Mouse (Mus musculus) midbrain, embryonic 11.5 days (tissue): ENCODE results near the gene 1700018B08Rik. TPM values are rescaled to one million over a fixed set of nuclear protein-coding genes. Genes with fewer than 3 reads are reported as not detected.

ENCODE experiments used
- ATAC-seq: fragments of 200-750 bp; cut with Nextera tagmentation; 2 replicates; pipeline ENCODE4 v1.8.0; 2017; ENCODE audit warnings: moderate TSS enrichment, moderate library complexity; ENCODE audit not compliant: low FRiP score
- DNase-seq: peaks from one replicate; pipeline ENCODE4 v3.0.0; 2015; ENCODE audit warnings: low spot score; ENCODE audit errors: missing footprints
- H3K27ac ChIP-seq: fragments of 300-500 bp; sonication (generic); 2 replicates; pipeline ENCODE4 v1.5.1; 2014; ENCODE audit warnings: low read depth, low read length
- H3K27me3 ChIP-seq: fragments of 300-500 bp; sonication (generic); 2 replicates; pipeline ENCODE4 v1.6.1; 2014; ENCODE audit warnings: mild to moderate bottlenecking, low read length, moderate library complexity, mixed read lengths; ENCODE audit not compliant: control insufficient read depth, insufficient read depth
- H3K36me3 ChIP-seq: fragments of 300-500 bp; sonication (generic); 2 replicates; pipeline ENCODE4 v1.6.1; 2014; ENCODE audit warnings: mild to moderate bottlenecking, low read length, moderate library complexity, mixed read lengths; ENCODE audit not compliant: control insufficient read depth, insufficient read depth
- H3K4me1 ChIP-seq: fragments of 300-500 bp; sonication (generic); 2 replicates; pipeline ENCODE4 v1.6.1; 2014; ENCODE audit warnings: low read length; ENCODE audit not compliant: control insufficient read depth, insufficient read depth
- H3K4me2 ChIP-seq: fragments of 300-500 bp; sonication (generic); 2 replicates; pipeline ENCODE4 v1.6.1; 2014; ENCODE audit warnings: mild to moderate bottlenecking, moderate library complexity
- H3K4me3 ChIP-seq: fragments of 300-500 bp; sonication (generic); 2 replicates; pipeline ENCODE4 v1.5.1; 2014; ENCODE audit warnings: low read depth, low read length
- H3K9ac ChIP-seq: fragments of 300-500 bp; sonication (generic); 2 replicates; pipeline ENCODE4 v1.6.1; 2014; ENCODE audit warnings: low read length
- H3K9me3 ChIP-seq: fragments of 300-500 bp; sonication (generic); 2 replicates; pipeline ENCODE4 v1.6.1; 2016; ENCODE audit warnings: low read length; ENCODE audit not compliant: control insufficient read depth
- WGBS: fragments of 180-500 bp; shearing (Covaris S2); extraction: QIAGEN DNeasy Blood & Tissue Kit; methylation state at CpG from one replicate; pipeline ENCODE4 v1.1.7; 2014; 5-methylcytosine and 5-hydroxymethylcytosine counted together
- polyA plus RNA-seq: library from polyadenylated mRNA; unstranded; fragments of >200 nt; fragmentation: Nextera tagmentation; extraction: Ambion mirVana; gene quantifications from 2 replicates; pipeline ENCODE4 v1.2.1, GENCODE M21; 2014

The 1700018B08Rik gene
- not detected in 2 replicates for polyA plus RNA-seq

GRCm38 (mm10) chr8:121544276-121544785 lies at the start of gene 1700018B08Rik:
1700018B08Rik (minus strand) TSS chr8:121544320.
- Histone ChIP-seq H3K9ac (no peak within 1 kb of the TSS; the same call in 1 of the 2 replicates), H3K4me3 (no peak within 1 kb of the TSS)
- WGBS: 90% methylated on average over 12 of the region's 12 CpGs

GRCm38 (mm10) chr8:121593293-121593692 lies 49.2 kb upstream of the 1700018B08Rik start:
- Histone ChIP-seq H3K4me2 (no peak overlapping the region), H3K27ac (no peak overlapping the region), H3K9ac (no peak overlapping the region), H3K27me3 (no peaks in the 10 kb centered on the region), H3K4me1 (peaks cover 12% of the 10 kb centered on the region), H3K36me3 (peaks cover 17% of the 10 kb centered on the region), H3K9me3 (no peaks in the 10 kb centered on the region), H3K4me3 (no peak overlapping the region)
- no peak for DNase-seq
- ATAC-seq: no peak
- WGBS: 85% methylated on average over 5 of the region's 5 CpGs

More at GRCm38 (mm10) chr8:121544276-121544785, at the start of gene 1700018B08Rik:
- Histone ChIP-seq H3K36me3 (no peaks in the 10 kb centered on the region), H3K27ac (no peak within 1 kb of the TSS), H3K9me3 (no peaks in the 10 kb centered on the region; the same call in 1 of the 2 replicates), H3K4me1 (no peaks in the 10 kb centered on the region), H3K27me3 (no peaks in the 10 kb centered on the region; the same call in 1 of the 2 replicates), H3K4me2 (no peak within 1 kb of the TSS)
- peak; percentile 79 for DNase-seq
- no peak for ATAC-seq

DNA sequence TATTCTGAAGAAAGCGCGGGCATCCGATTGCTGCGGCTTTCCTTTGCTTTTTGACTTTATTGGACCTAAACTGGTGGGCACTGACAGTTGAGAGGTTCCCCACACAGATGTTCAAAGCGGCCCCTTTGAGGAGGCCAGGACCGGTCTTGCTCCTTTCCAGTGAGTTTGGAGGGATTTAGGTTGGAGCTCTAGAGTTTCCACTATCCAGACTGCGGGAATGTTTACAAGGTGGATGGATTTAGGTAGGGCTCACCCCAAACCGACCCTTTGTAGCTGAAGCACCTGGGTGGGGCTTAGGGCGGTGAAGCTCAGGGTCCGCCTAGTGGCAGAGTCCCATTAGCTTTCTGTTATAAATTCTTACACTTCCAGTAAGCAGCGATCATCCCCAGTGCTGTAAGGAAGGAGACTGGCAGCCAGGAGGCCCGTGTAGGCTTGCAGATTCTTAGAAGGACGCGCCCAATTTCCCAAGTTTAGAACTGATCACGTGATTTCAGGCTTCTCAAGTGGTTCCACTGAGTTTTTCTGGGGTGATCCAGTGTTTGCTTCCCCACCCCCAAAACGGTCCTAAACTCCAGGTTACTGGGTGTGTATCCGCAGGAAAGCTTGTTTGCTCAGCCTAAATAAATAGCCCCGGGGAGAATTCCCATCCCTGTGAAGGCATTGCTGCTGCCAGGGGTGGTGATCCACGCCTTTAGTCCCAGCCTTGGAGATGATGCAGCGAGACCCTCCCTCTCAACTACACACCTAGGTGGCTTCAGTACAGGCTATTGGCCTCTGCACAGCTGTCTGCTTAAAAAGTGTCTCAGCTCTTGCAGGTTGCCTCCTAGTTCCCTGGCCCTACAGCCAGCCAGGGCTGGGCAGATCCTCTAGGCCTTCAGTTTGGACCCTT lies 47.3 kb upstream of the 1700018B08Rik start:
- Histone ChIP-seq H3K9ac (peak overlapping the region; percentile 83), H3K9me3 (no peaks in the 10 kb centered on the region), H3K4me1 (peaks cover 12% of the 10 kb centered on the region), H3K36me3 (peaks cover 8% of the 10 kb centered on the region; the same call in 1 of the 2 replicates), H3K27me3 (no peaks in the 10 kb centered on the region), H3K4me3 (peak overlapping the region; percentile 95), H3K4me2 (peak overlapping the region; percentile 57), H3K27ac (no peak overlapping the region)
- WGBS: 18% methylated on average over 20 of the region's 20 CpGs
- peak; percentile 92 for DNase-seq
- peak; percentile 10; the same call in 1 of the 2 replicates for ATAC-seq

DNA sequence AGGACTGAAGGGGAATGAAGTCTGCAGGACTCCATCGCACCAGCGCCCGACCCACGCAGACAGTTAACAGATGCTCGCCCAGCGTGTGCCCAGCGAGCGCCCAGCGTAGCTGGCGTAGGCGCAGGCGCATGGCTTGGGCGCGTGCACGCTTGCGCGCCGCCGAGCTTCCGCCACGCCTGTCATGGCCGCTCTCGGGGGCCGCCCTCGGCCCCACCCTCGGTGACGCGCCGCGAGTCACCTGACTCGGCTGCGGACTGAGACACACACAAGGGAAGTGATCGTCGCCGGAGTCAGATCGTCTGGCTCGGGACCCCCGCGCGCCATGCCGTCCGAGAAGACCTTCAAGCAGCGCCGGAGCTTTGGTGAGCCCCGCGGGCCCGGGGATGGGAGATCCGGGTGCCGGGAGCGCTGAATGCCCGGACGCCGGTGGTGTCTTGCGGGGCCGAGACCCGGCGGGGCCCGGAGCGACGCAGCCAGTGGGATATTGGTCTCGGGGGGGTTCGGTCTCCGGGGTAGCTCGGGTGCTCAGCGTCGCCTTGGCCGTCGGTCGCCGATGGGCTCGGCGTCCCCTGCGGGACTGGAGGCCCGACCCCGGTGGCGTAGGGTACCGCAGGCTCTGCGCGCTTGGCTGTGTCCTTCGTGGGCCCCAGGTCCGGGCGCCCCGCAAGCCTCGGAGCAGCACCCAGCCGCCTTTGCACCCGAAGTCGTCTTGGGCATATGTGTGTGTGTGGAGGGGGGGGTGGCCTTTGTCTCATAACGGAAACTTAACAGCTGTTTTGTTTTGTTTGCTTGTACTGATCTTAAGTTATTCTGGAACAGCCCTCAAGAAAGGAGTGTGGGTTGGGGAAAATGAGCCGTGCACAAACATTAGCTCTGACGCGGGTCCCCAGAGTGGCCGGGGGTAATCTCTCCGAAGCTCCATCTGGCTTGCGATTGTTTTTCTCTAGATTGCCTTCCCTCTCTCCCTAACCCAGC lies 46.4 kb upstream of the 1700018B08Rik start, which contains the start of gene Map1lc3b:
TSS of gene Map1lc3b (plus strand) at position 159 of the 975 bp plus-strand sequence.
- H3K36me3 ChIP-seq: peaks cover 8% of the 10 kb centered on the region; the same call in 1 of the 2 replicates
- peak within 1 kb of the TSS; percentile 83 for H3K9ac ChIP-seq
- peak within 1 kb of the TSS; percentile 57 for H3K4me2 ChIP-seq
- WGBS: under 1% methylated on average over 76 of the region's 94 CpGs
- H3K9me3 ChIP-seq: no peaks in the 10 kb centered on the region
- DNase-seq: peak; percentile 100
- H3K27ac ChIP-seq: no peak within 1 kb of the TSS; the same call in 1 of the 2 replicates
- H3K27me3 ChIP-seq: no peaks in the 10 kb centered on the region
- H3K4me1 ChIP-seq: peaks cover 12% of the 10 kb centered on the region
- peak within 1 kb of the TSS; percentile 95 for H3K4me3 ChIP-seq
- ATAC-seq: peak; percentile 88

- no peak overlapping the region for H3K27ac ChIP-seq
- no peak overlapping the region for H3K9ac ChIP-seq
- H3K4me3 ChIP-seq: no peak overlapping the region
- H3K27me3 ChIP-seq: no peaks in the 10 kb centered on the region
- WGBS: 39% methylated on average over 2 of the region's 2 CpGs
- 0 out of 2 replicates have a peak, but pooled peaks cover 2% of the 10 kb centered on the region for H3K36me3 ChIP-seq
- H3K9me3 ChIP-seq: no peaks in the 10 kb centered on the region
- no peak for DNase-seq
- H3K4me1 ChIP-seq: peaks cover 12% of the 10 kb centered on the region
- H3K4me2 ChIP-seq: no peak overlapping the region; the same call in 1 of the 2 replicates
- ATAC-seq: no peak
Measured at GRCm38 (mm10) chr8:121589205-121589726, 45.1 kb upstream of the 1700018B08Rik start.

GRCm38 (mm10) chr8:121588750-121589149 lies 44.6 kb upstream of the 1700018B08Rik start:
- Histone ChIP-seq H3K36me3 (no peaks in the 10 kb centered on the region), H3K4me3 (no peak overlapping the region), H3K9ac (no peak overlapping the region), H3K4me2 (no peak overlapping the region), H3K4me1 (peaks cover 12% of the 10 kb centered on the region), H3K27ac (no peak overlapping the region), H3K27me3 (no peaks in the 10 kb centered on the region), H3K9me3 (no peaks in the 10 kb centered on the region)
- no peak for DNase-seq
- WGBS: 82% methylated on average over 4 of the region's 4 CpGs
- no peak for ATAC-seq

DNA sequence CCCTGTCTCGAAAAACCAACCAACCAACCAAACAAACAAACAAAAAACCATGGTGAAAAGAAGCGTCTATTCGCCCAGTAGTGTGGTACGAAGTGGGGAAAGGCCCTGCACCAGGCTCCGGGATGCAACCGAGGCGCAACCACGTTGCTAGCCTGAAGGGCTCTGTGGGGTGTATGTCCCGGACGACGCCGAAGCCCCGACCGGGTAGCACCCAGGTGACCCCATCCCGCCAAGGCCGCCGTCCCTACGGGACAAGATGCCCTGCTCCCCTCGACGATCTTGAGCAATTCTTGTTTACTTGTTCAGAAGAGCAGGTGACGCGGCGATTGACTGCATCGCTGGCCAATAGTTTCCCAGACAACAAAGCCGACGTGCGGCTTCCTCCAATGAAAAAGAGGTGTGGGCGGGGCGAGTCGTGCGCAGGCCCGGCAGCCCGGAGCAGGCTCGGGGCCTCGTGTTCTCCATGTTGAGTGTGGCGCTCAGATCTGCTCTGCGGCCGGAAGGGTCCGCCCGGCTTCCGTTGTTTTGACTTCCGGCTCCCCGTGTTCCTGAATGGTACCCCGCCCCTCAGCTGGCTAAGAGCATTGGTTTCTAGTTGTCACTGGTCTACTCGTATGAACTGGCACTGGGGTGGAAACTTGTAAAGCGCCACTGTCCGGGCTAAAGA lies 41.2 kb upstream of the 1700018B08Rik start:
- Histone ChIP-seq H3K36me3 (no peaks in the 10 kb centered on the region), H3K27ac (no peak overlapping the region), H3K9ac (peak overlapping the region; percentile 53), H3K9me3 (no peaks in the 10 kb centered on the region), H3K4me3 (peak overlapping the region; percentile 45), H3K4me1 (peaks cover 2% of the 10 kb centered on the region; the same call in 1 of the 2 replicates), H3K27me3 (no peaks in the 10 kb centered on the region), H3K4me2 (peak overlapping the region; percentile 46)
- 1% methylated on average over 47 of the region's 47 CpGs for WGBS
- peak; percentile 95 for ATAC-seq
- peak; percentile 99 for DNase-seq

GRCm38 (mm10) chr8:121584730-121585129 lies 40.6 kb upstream of the 1700018B08Rik start:
- peak overlapping the region; percentile 53 for H3K9ac ChIP-seq
- peak overlapping the region; percentile 46 for H3K4me2 ChIP-seq
- ATAC-seq (no peak), DNase-seq (no peak)
- peak overlapping the region; percentile 45 for H3K4me3 ChIP-seq
- H3K9me3 ChIP-seq: no peaks in the 10 kb centered on the region
- H3K36me3 ChIP-seq: no peaks in the 10 kb centered on the region
- no peaks in the 10 kb centered on the region for H3K4me1 ChIP-seq
- H3K27ac ChIP-seq: no peak overlapping the region
- no peaks in the 10 kb centered on the region for H3K27me3 ChIP-seq
- 43% methylated on average over 13 of the region's 13 CpGs for WGBS
